Mouse (Mus musculus) megakaryocyte, adult 5-6 weeks (primary cell): ENCODE results near the gene Psmd4. TPM values are rescaled to one million over a fixed set of nuclear protein-coding genes. Genes with fewer than 3 reads are reported as not detected.
A peak's percentile ranks its signal among the peaks of the same experiment; 100 is the strongest.
"Not testable (repeated sequence)": the region's sequence is repeated elsewhere in the genome, so short reads cannot be mapped to it uniquely, and the experiment has no call there.

Experiments
- ATAC-seq: 2 replicates; pipeline ENCODE4 v1.8.0; 2016; ENCODE audit warnings: mild to moderate bottlenecking, inconsistent platforms; ENCODE audit not compliant: poor library complexity, severe bottlenecking
- total RNA-seq, 2 experiments: library from RNA; stranded (forward) in 1 of 2; stranded (reverse) in 1 of 2; fragments of 153-499, 151-499 nt in 1 of 2; fragments of 221-1000, 200-1000 nt in 1 of 2; gene quantifications; 2 replicates each; pipeline versions ENCODE4 v1.2.3 to v1.2.4; 2015 to 2017

Psmd4 gene
- 80.0 and 91.9 TPM in 2 replicates for total RNA-seq (2015)
- total RNA-seq (2017), result 224 and 226 TPM in 2 replicates

- ATAC-seq, result peak; percentile 98
These were observed at the start of gene Psmd4 for GRCm38 (mm10) chr3:95042166-95042837. Gene Psmd4, minus strand, starts transcription at chr3:95042614.

GRCm38 (mm10) chr3:95088071-95088470 is 45.7 kb upstream of the Psmd4 start:
- ATAC-seq, result no peak

DNA sequence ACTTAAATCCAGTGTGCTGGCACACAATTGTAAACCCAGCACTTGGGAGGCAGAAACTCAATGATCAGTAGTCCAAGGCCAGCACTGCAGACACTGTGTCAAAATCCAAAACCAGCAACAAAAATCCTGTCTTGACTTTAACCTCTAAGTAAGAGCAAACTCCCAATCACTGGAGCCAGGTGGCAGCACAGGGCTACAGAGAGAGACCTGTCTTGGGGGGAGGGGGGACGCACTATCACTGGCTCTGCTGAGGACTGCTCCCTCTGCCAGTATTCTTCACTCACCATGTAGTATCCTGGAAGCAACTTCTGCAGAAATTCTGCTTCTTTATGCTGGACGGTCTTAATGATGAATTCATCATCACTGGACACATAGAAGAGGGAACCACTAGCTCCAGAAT is 29.2 kb upstream of the Psmd4 start:
- no peak for ATAC-seq

GRCm38 (mm10) chr3:95066570-95066969 is 24.2 kb upstream of the Psmd4 start:
- no peak for ATAC-seq

- no peak for ATAC-seq
These were observed 23.7 kb upstream of the Psmd4 start for GRCm38 (mm10) chr3:95066095-95066494.

GRCm38 (mm10) chr3:95065553-95065952 is 23.1 kb upstream of the Psmd4 start:
- ATAC-seq, result no peak

GRCm38 (mm10) chr3:95063741-95064140 is 21.3 kb upstream of the Psmd4 start:
- ATAC-seq, result no peak

DNA sequence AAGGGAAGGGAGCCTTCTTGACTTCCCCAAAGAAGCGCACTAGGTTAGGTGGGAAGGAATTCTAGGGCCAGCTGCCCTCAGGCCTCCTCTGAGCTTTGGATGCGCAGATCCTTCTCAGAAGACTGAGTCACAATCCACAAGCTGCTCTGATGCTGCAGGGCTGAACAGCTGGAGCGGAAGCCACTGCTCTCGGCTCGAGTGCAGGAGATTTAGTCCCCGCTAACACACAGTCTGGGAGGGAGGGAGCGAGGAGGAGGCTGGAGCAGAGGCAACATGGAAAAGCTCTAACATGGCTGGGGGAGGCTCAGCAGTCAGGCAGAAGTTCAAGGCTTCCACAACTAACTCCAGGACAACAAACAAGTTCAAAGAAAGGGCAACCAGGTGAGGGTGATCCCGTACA is 15.7 kb upstream of the Psmd4 start:
- ATAC-seq, result no peak

- ATAC-seq, result no peak
These were observed 13.9 kb upstream of the Psmd4 start for GRCm38 (mm10) chr3:95056275-95056674.

DNA sequence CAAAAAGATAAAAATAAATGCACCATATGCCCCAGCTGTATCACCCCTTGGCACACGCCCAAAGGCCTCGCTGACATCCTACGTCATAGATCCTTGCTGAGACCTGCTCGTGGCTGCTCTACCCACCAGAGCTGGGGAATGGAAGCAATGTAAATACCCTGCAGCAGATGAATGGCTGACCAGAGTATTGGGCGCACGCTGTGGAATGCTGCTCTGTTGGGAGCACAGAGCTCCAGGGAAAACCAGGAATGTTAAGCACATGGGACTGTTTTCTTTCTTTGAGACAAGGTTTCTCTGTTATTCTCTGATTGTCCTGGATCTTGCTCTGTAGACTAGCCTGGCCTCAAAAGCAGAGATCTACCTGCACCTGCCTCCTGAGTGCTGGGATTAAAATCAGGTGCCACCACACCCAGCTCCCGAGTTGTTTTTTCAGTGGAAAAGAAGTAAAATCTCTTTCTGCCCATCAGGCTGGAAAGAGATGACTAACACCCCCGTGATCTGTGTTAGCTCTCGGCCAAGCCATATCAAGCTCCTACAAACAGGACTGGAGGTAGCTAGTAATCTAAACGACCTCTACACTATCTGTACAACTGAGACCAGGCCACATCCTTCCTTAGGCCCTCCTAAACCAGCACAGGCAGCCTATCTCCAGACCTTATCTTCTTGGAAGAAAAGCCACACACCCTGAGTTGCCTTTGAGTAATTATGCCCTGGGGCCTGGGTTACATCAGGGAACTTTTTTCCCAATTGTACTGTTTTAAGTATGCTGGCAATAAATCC is 12.3 kb upstream of the Psmd4 start:
- ATAC-seq, result peak; percentile 26; the same call in 1 of the 2 replicates

- peak; percentile 85 for ATAC-seq
These were observed 11.3 kb upstream of the Psmd4 start for GRCm38 (mm10) chr3:95053701-95054100.

GRCm38 (mm10) chr3:95052959-95053358 is 10.5 kb upstream of the Psmd4 start:
- ATAC-seq, result peak; percentile 80

DNA sequence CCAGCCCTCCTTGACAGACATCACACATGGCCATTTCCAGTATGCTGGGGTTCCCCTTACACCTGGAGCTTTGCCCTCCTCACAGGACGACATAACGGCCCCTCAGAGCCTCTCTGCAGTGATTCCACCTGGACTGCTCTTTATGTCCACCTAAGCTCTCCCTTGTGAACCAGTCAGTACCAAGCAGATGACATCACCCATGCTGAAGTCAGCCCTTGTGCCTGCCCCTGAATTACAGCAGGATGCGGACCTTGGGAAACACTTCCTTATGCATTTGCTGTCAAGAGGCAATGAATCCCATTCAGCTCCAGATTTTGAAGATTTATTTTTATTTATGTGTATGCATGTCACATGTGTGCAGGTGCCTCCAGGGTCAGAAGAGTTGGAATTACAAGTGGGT is 5.5 kb upstream of the Psmd4 start:
- no peak for ATAC-seq

DNA sequence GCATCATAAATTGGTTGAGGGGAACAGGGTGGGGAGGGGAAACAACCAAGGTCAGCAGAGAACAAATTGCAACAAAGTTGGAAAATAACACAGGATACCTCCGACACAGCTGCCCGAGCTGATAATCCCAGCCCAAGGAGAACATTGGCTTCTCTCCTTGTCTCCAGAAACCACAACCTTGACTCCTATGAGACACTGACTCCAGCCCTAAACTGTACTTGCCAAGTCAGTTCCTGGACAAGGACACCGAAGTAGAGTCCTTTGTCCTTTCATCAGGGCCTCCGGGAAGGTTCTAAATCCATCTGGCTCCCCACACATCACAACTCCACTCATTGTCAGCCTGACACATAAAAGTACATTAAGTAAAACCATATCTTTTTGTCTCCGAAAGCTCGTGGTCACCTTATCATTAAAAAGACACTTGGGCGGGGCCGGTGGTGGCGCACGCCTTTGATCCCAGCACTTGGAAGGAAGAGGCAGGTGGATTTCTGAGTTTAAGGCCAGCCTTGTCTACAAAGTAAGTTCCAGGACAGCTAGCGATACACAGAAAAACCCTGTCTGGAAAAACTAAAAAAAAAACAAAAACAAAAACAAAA is 4.1 kb upstream of the Psmd4 start:
- ATAC-seq, result no peak

- no peak for ATAC-seq
These were observed 837 bp upstream of the Psmd4 start for GRCm38 (mm10) chr3:95043251-95043650.

- peak; percentile 82 for ATAC-seq
These were observed 420 bp upstream of the Psmd4 start for GRCm38 (mm10) chr3:95042838-95043229.

GRCm38 (mm10) chr3:95041625-95042024 is 789 bp downstream of the Psmd4 start:
- no peak for ATAC-seq

GRCm38 (mm10) chr3:95029953-95030352 is 12.5 kb downstream of the Psmd4 start:
- ATAC-seq, result no peak

GRCm38 (mm10) chr3:95029291-95029827 is 13.1 kb downstream of the Psmd4 start:
- not testable (repeated sequence) for ATAC-seq

DNA sequence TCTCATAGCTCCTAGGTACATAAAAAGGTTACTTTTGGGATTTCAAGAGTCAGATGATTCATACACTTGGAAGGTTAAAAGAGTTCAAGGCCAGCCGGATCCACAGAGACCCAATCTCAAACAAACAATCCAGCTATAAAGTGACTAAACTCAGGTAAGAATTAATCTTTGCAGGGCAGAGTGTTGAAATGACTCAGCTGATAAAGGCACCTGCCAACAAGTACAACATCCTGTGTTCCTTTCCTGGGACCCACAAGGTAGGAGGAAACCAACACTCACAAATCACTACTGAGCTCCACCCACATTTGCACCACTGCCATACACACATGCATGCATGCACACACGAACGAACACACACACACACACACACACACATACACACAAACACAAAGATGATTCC is 13.8 kb downstream of the Psmd4 start:
- ATAC-seq, result no peak

- ATAC-seq, result no peak
These were observed 14.7 kb downstream of the Psmd4 start for GRCm38 (mm10) chr3:95027701-95028100.
